Mouse (Mus musculus): ENCODE measurements around the gene Gnaq. TPM values are rescaled to one million over a fixed set of nuclear protein-coding genes. Genes with fewer than 3 reads are reported as not detected.
A peak's percentile ranks its signal among the peaks of the same experiment; 100 is the strongest.
"Not testable (repeated sequence)": the region's sequence is repeated elsewhere in the genome, so short reads cannot be mapped to it uniquely, and the experiment has no call there.

The Gnaq gene
- 120 and 154 TPM in 2 replicates for total RNA-seq (2014; rRNA removed)
- polyA plus RNA-seq (2015; fragmentation: Nextera tagmentation; extraction: Ambion mirVana): 81.6 and 89.3 TPM in 2 replicates

GRCm38 (mm10) chr19:16132791-16132864 lies at the start of gene Gnaq:
TSS of gene Gnaq (plus strand) at chr19:16132831.
- Histone ChIP-seq H3K27ac (ENCODE audit: low read depth, low read length) (peak within 1 kb of the TSS; percentile 99), H3K9ac (replicated peaks; ENCODE audit: low read length, poor library complexity, severe bottlenecking) (peak within 1 kb of the TSS; percentile 99), H3K9me3 (ENCODE audit: low read length) (no peaks in the 10 kb centered on the region), H3K36me3 (ENCODE audit: insufficient read depth, low read length) (no peaks in the 10 kb centered on the region), H3K4me1 (ENCODE audit: insufficient read depth, low read length) (peaks cover 6% of the 10 kb centered on the region; the same call in 1 of the 2 replicates), H3K4me3 (ENCODE audit: low read depth, low read length) (peak within 1 kb of the TSS; percentile 90), H3K4me2 (ENCODE audit: low read depth, low read length, poor library complexity, severe bottlenecking) (peak within 1 kb of the TSS; percentile 72), H3K27me3 (ENCODE audit: insufficient read depth, low read length) (no peaks in the 10 kb centered on the region)
- DNase-seq (ENCODE audit: low spot score) (no peak), ATAC-seq (ENCODE audit: low FRiP score) (no peak)
- TF ChIP-seq CTCF (IDR thresholded peaks at IDR 0.05): no peak
- WGBS: 0% methylated on average over 4 of the region's 14 CpGs

- not testable (repeated sequence) for H3K9ac ChIP-seq (replicated peaks; ENCODE audit: low read length, poor library complexity, severe bottlenecking); DNase-seq (ENCODE audit: low spot score); H3K36me3 ChIP-seq (ENCODE audit: insufficient read depth, low read length); ATAC-seq (ENCODE audit: low FRiP score); H3K27ac ChIP-seq (ENCODE audit: low read depth, low read length); H3K4me2 ChIP-seq (ENCODE audit: low read depth, low read length, poor library complexity, severe bottlenecking); H3K27me3 ChIP-seq (ENCODE audit: insufficient read depth, low read length); H3K4me3 ChIP-seq (ENCODE audit: low read depth, low read length); H3K4me1 ChIP-seq (ENCODE audit: insufficient read depth, low read length); H3K9me3 ChIP-seq (ENCODE audit: low read length)
- WGBS: 87% methylated on average over 21 of the region's 21 CpGs
These were observed 48.5 kb upstream of the Gnaq start for GRCm38 (mm10) chr19:16083981-16084630.

- no peak overlapping the region for H3K4me2 ChIP-seq (ENCODE audit: low read depth, low read length, poor library complexity, severe bottlenecking)
- 39% methylated on average over 4 of the region's 4 CpGs for WGBS
- DNase-seq (ENCODE audit: low spot score) (peak; percentile 63), ATAC-seq (ENCODE audit: low FRiP score) (no peak)
- no peaks in the 10 kb centered on the region for H3K36me3 ChIP-seq (ENCODE audit: insufficient read depth, low read length)
- H3K9me3 ChIP-seq (ENCODE audit: low read length): no peaks in the 10 kb centered on the region
- no peaks in the 10 kb centered on the region for H3K4me1 ChIP-seq (ENCODE audit: insufficient read depth, low read length)
- no peaks in the 10 kb centered on the region for H3K27me3 ChIP-seq (ENCODE audit: insufficient read depth, low read length)
- no peak overlapping the region for H3K4me3 ChIP-seq (ENCODE audit: low read depth, low read length)
- H3K9ac ChIP-seq (replicated peaks; ENCODE audit: low read length, poor library complexity, severe bottlenecking): no peak overlapping the region
- TF ChIP-seq CTCF (IDR thresholded peaks at IDR 0.05): no peak
- no peak overlapping the region for H3K27ac ChIP-seq (ENCODE audit: low read depth, low read length)
These were observed 47.4 kb upstream of the Gnaq start for GRCm38 (mm10) chr19:16085248-16085647.

DNA sequence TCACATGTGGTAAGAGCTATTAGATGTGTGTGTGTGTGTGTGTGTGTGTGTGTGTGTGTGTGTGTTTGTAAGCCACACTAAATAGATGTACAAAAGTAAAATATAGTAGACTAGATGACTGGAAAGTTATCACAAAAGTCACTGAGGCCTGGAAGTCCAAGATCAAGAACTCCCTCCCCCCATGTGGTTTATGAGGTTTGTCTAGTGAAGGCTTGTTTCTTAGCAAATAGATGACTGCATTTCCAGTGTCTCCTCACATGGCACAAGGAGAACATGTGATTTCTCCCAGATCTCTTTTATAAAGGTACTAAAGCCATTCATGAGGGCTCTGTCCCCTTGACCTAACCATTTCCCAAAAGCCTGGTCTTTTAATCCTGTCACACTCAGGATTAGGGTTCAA lies 46.5 kb upstream of the Gnaq start:
- ATAC-seq (ENCODE audit: low FRiP score) (no peak), DNase-seq (ENCODE audit: low spot score) (no peak)
- no peak for TF ChIP-seq CTCF (IDR thresholded peaks at IDR 0.05)
- Histone ChIP-seq H3K4me3 (ENCODE audit: low read depth, low read length) (no peak overlapping the region), H3K4me1 (ENCODE audit: insufficient read depth, low read length) (no peaks in the 10 kb centered on the region), H3K36me3 (ENCODE audit: insufficient read depth, low read length) (no peaks in the 10 kb centered on the region), H3K4me2 (ENCODE audit: low read depth, low read length, poor library complexity, severe bottlenecking) (no peak overlapping the region), H3K27me3 (ENCODE audit: insufficient read depth, low read length) (no peaks in the 10 kb centered on the region), H3K9me3 (ENCODE audit: low read length) (no peaks in the 10 kb centered on the region), H3K27ac (ENCODE audit: low read depth, low read length) (no peak overlapping the region), H3K9ac (replicated peaks; ENCODE audit: low read length, poor library complexity, severe bottlenecking) (no peak overlapping the region)

GRCm38 (mm10) chr19:16086581-16086980 lies 46.0 kb upstream of the Gnaq start:
- no peak overlapping the region for H3K4me3 ChIP-seq (ENCODE audit: low read depth, low read length)
- ATAC-seq (ENCODE audit: low FRiP score) (no peak), DNase-seq (ENCODE audit: low spot score) (no peak)
- no peaks in the 10 kb centered on the region for H3K36me3 ChIP-seq (ENCODE audit: insufficient read depth, low read length)
- no peaks in the 10 kb centered on the region for H3K9me3 ChIP-seq (ENCODE audit: low read length)
- H3K27me3 ChIP-seq (ENCODE audit: insufficient read depth, low read length): no peaks in the 10 kb centered on the region
- H3K9ac ChIP-seq (replicated peaks; ENCODE audit: low read length, poor library complexity, severe bottlenecking): no peak overlapping the region
- H3K4me2 ChIP-seq (ENCODE audit: low read depth, low read length, poor library complexity, severe bottlenecking): no peak overlapping the region
- TF ChIP-seq CTCF (IDR thresholded peaks at IDR 0.05): no peak
- no peaks in the 10 kb centered on the region for H3K4me1 ChIP-seq (ENCODE audit: insufficient read depth, low read length)
- H3K27ac ChIP-seq (ENCODE audit: low read depth, low read length): no peak overlapping the region

DNA sequence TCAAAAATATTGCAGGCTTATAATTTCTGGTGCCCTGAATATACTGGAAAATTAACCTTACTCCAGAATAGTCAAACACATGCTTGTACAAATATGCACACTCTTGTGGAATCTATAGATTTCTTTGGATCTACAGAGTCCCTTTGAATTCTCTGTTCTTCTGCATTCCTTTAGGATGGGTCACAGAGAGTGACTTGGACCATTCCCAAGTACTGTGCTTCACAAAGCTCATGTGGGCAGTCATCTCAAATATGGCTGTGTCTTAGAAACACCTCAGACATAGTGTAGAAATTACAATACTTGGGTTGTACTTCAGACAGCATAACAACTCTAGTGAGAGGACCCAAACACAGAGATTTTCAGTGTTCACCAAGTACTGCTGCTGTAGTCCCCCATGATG lies 45.2 kb upstream of the Gnaq start:
- Histone ChIP-seq H3K9ac (replicated peaks; ENCODE audit: low read length, poor library complexity, severe bottlenecking) (no peak overlapping the region), H3K27ac (ENCODE audit: low read depth, low read length) (no peak overlapping the region), H3K27me3 (ENCODE audit: insufficient read depth, low read length) (no peaks in the 10 kb centered on the region), H3K4me2 (ENCODE audit: low read depth, low read length, poor library complexity, severe bottlenecking) (no peak overlapping the region), H3K36me3 (ENCODE audit: insufficient read depth, low read length) (no peaks in the 10 kb centered on the region), H3K4me1 (ENCODE audit: insufficient read depth, low read length) (no peaks in the 10 kb centered on the region), H3K9me3 (ENCODE audit: low read length) (no peaks in the 10 kb centered on the region), H3K4me3 (ENCODE audit: low read depth, low read length) (no peak overlapping the region)
- DNase-seq (ENCODE audit: low spot score) (no peak), ATAC-seq (ENCODE audit: low FRiP score) (no peak)
- TF ChIP-seq CTCF (IDR thresholded peaks at IDR 0.05): no peak

DNA sequence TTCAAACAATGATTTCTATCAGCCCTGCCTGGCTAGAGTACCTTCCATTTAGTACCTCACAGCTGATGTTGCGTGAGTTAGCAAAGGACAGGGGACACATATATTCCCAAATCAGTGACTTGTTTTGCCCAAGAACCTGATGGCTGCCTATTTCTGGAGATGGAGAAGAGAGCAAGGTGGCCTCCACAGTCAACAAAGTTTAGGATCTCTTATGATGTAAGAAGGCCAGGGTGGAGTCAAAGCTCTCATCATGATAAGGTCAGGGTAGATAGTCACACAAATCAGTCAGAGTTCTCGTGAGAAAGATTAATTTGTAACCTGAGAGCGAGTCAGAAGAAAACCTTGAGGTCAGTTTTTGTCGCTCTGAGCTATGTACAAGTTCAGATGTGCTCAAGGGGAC lies 39.0 kb upstream of the Gnaq start:
- no peaks in the 10 kb centered on the region for H3K4me1 ChIP-seq (ENCODE audit: insufficient read depth, low read length)
- ATAC-seq (ENCODE audit: low FRiP score): no peak

More for the DNA sequence above, 39.0 kb upstream of the Gnaq start:
- Histone ChIP-seq H3K4me3 (ENCODE audit: low read depth, low read length) (no peak overlapping the region), H3K9ac (replicated peaks; ENCODE audit: low read length, poor library complexity, severe bottlenecking) (no peak overlapping the region), H3K36me3 (ENCODE audit: insufficient read depth, low read length) (no peaks in the 10 kb centered on the region), H3K27ac (ENCODE audit: low read depth, low read length) (no peak overlapping the region), H3K27me3 (ENCODE audit: insufficient read depth, low read length) (no peaks in the 10 kb centered on the region), H3K9me3 (ENCODE audit: low read length) (no peaks in the 10 kb centered on the region), H3K4me2 (ENCODE audit: low read depth, low read length, poor library complexity, severe bottlenecking) (no peak overlapping the region)
- no peak for DNase-seq (ENCODE audit: low spot score)
- WGBS: 86% methylated on average over 4 of the region's 4 CpGs
- TF ChIP-seq CTCF (IDR thresholded peaks at IDR 0.05): no peak

Measured in midbrain, postnatal 0 days (tissue).